Mouse (Mus musculus) spleen, postnatal 36 days (tissue): ENCODE measurements around the gene Lingo3.
A peak's percentile ranks its signal among the peaks of the same experiment; 100 is the strongest.

Experiments
- DNase-seq, 2 experiments: peaks; one replicate each; pipeline ENCODE4 v3.0.0; 2022; ENCODE audit warnings: low spot score in 2 of 2, mixed read lengths in 1 of 2

The Lingo3 gene

GRCm38 (mm10) chr10:80843931-80844547 is at the start of gene Lingo3:
Lingo3 (minus strand) TSS chr10:80844039.
- no peak for DNase-seq

GRCm38 (mm10) chr10:80887181-80887580 is 43.3 kb upstream of the Lingo3 start:
- no peak for DNase-seq

- peak; percentile 63 to 73 for DNase-seq
Observed at GRCm38 (mm10) chr10:80881301-80881700, 37.5 kb upstream of the Lingo3 start.

GRCm38 (mm10) chr10:80880901-80881300 is 37.1 kb upstream of the Lingo3 start:
- no peak for DNase-seq

- peak; percentile 67 to 71 for DNase-seq
Observed at GRCm38 (mm10) chr10:80880131-80880641, 36.3 kb upstream of the Lingo3 start.

- no peak for DNase-seq
Observed at GRCm38 (mm10) chr10:80876594-80876993, 32.8 kb upstream of the Lingo3 start.

GRCm38 (mm10) chr10:80876028-80876427 is 32.2 kb upstream of the Lingo3 start:
- peak; percentile 48 to 62 for DNase-seq

GRCm38 (mm10) chr10:80874035-80874434 is 30.2 kb upstream of the Lingo3 start:
- no peak for DNase-seq

GRCm38 (mm10) chr10:80871581-80871980 is 27.7 kb upstream of the Lingo3 start, which contains the start of gene Tmprss9:
Tmprss9 (plus strand) TSS chr10:80871848.
- DNase-seq = no peak

- no peak for DNase-seq
Observed at GRCm38 (mm10) chr10:80870993-80871392, 27.2 kb upstream of the Lingo3 start.

GRCm38 (mm10) chr10:80864446-80864845 is 20.6 kb upstream of the Lingo3 start:
- DNase-seq = no peak

- DNase-seq = no peak
Observed at GRCm38 (mm10) chr10:80862305-80862704, 18.5 kb upstream of the Lingo3 start.

GRCm38 (mm10) chr10:80858350-80858935 is 14.6 kb upstream of the Lingo3 start:
- DNase-seq = peak; percentile 53 to 80

- DNase-seq = peak; percentile 26 to 57
Observed at GRCm38 (mm10) chr10:80857848-80858247, 14.0 kb upstream of the Lingo3 start.

GRCm38 (mm10) chr10:80857386-80857785 is 13.5 kb upstream of the Lingo3 start:
- no peak for DNase-seq

GRCm38 (mm10) chr10:80856908-80857307 is 13.1 kb upstream of the Lingo3 start:
- DNase-seq = peak; percentile 51 to 66

GRCm38 (mm10) chr10:80856267-80856666 is 12.4 kb upstream of the Lingo3 start:
- peak in 1 of 2 experiments; percentile 27 for DNase-seq

GRCm38 (mm10) chr10:80855749-80856073 is 11.9 kb upstream of the Lingo3 start:
- no peak for DNase-seq

GRCm38 (mm10) chr10:80854913-80855748 is 11.3 kb upstream of the Lingo3 start, which contains the start of the genes Lsm7 and Sppl2b:
Lsm7 (minus strand) TSS chr10:80855209.
Sppl2b (plus strand) TSS chr10:80855275.
- DNase-seq = peak; percentile 96

GRCm38 (mm10) chr10:80848571-80848970 is 4.7 kb upstream of the Lingo3 start:
- peak; percentile 75 to 80 for DNase-seq

GRCm38 (mm10) chr10:80845732-80846131 is 1.9 kb upstream of the Lingo3 start:
- no peak for DNase-seq

GRCm38 (mm10) chr10:80845055-80845693 is 1.3 kb upstream of the Lingo3 start:
- DNase-seq = no peak
